Mouse (Mus musculus) intestine, embryonic 16.5 days (tissue): ENCODE measurements around the gene Neb. TPM values are rescaled to one million over a fixed set of nuclear protein-coding genes. Genes with fewer than 3 reads are reported as not detected.

Source experiments
- ATAC-seq: fragments of 200-750 bp; cut with Nextera tagmentation; 2 replicates; pipeline ENCODE4 v1.8.0; 2017; ENCODE audit warnings: moderate TSS enrichment, moderate library complexity
- H3K27ac ChIP-seq: fragments of 300-500 bp; sonication (generic); 2 replicates; pipeline ENCODE4 v1.5.1; 2014; ENCODE audit warnings: mild to moderate bottlenecking, low read length
- H3K27me3 ChIP-seq: fragments of 300-500 bp; sonication (generic); replicated peaks from 2 replicates; pipeline ENCODE4 v1.6.1; 2014; ENCODE audit warnings: low read length, control low read depth, mixed read lengths; ENCODE audit not compliant: control insufficient read depth, insufficient read depth
- H3K36me3 ChIP-seq: fragments of 300-500 bp; sonication (generic); 2 replicates; pipeline ENCODE4 v1.6.1; 2014; ENCODE audit warnings: low read length, control low read depth; ENCODE audit not compliant: control insufficient read depth, insufficient read depth
- H3K4me1 ChIP-seq: fragments of 300-500 bp; sonication (generic); 2 replicates; pipeline ENCODE4 v1.6.1; 2014; ENCODE audit warnings: low read length, control low read depth, mixed read lengths; ENCODE audit not compliant: control insufficient read depth, insufficient read depth
- H3K4me2 ChIP-seq: fragments of 300-500 bp; sonication (generic); 2 replicates; pipeline ENCODE4 v1.6.1; 2014; ENCODE audit warnings: low read depth, low read length, control low read depth
- H3K4me3 ChIP-seq: fragments of 300-500 bp; sonication (generic); 2 replicates; pipeline ENCODE4 v1.5.1; 2014; ENCODE audit warnings: mild to moderate bottlenecking, low read length
- H3K9ac ChIP-seq: fragments of 300-500 bp; sonication (generic); 2 replicates; pipeline ENCODE4 v1.6.1; 2014; ENCODE audit warnings: low read depth, low read length
- H3K9me3 ChIP-seq: fragments of 300-500 bp; sonication (generic); 2 replicates; pipeline ENCODE4 v1.6.1; 2016; ENCODE audit warnings: low read length, control low read depth; ENCODE audit not compliant: control insufficient read depth
- WGBS: fragments of 180-500 bp; shearing (Covaris S2); extraction: QIAGEN DNeasy Blood & Tissue Kit; methylation state at CpG from one replicate; pipeline ENCODE4 v1.1.7; 2014; 5-methylcytosine and 5-hydroxymethylcytosine counted together
- polyA plus RNA-seq: library from polyadenylated mRNA; unstranded; fragments of >200 nt; fragmentation: Nextera tagmentation; extraction: Ambion mirVana; gene quantifications from 2 replicates; pipeline ENCODE4 v1.2.1, GENCODE M21; 2015

The Neb gene
- polyA plus RNA-seq, 1 experiment from 2014 or later, result 0.40 TPM

GRCm38 (mm10) chr2:52242691-52243090 is 135.6 kb downstream of the Neb start:
- no peaks in the 10 kb centered on the region for H3K4me1 ChIP-seq
- H3K27ac ChIP-seq, result no peak overlapping the region
- no peak overlapping the region for H3K4me3 ChIP-seq
- WGBS, result 89% methylated on average over 1 of the region's 1 CpGs
- ATAC-seq, result no peak
- no peaks in the 10 kb centered on the region for H3K9me3 ChIP-seq
- no peak overlapping the region for H3K9ac ChIP-seq
- H3K36me3 ChIP-seq, result no peaks in the 10 kb centered on the region
- H3K27me3 ChIP-seq, result no peaks in the 10 kb centered on the region
- H3K4me2 ChIP-seq, result no peak overlapping the region

- Histone ChIP-seq H3K9ac (no peak overlapping the region), H3K4me3 (no peak overlapping the region), H3K36me3 (no peaks in the 10 kb centered on the region), H3K4me1 (no peaks in the 10 kb centered on the region), H3K9me3 (no peaks in the 10 kb centered on the region), H3K27me3 (no peaks in the 10 kb centered on the region), H3K27ac (no peak overlapping the region), H3K4me2 (no peak overlapping the region)
- ATAC-seq, result peak; percentile 79
- WGBS, result 39% methylated on average over 5 of the region's 5 CpGs
These were observed 140.4 kb downstream of the Neb start for GRCm38 (mm10) chr2:52237892-52238291.

GRCm38 (mm10) chr2:52227584-52227983 is 150.7 kb downstream of the Neb start:
- Histone ChIP-seq H3K36me3 (no peaks in the 10 kb centered on the region), H3K9me3 (no peaks in the 10 kb centered on the region), H3K4me1 (no peaks in the 10 kb centered on the region), H3K4me3 (no peak overlapping the region), H3K27me3 (no peaks in the 10 kb centered on the region), H3K9ac (no peak overlapping the region), H3K27ac (no peak overlapping the region), H3K4me2 (no peak overlapping the region)
- ATAC-seq, result no peak
- WGBS, result 50% methylated on average over 3 of the region's 3 CpGs

- Histone ChIP-seq H3K4me1 (no peaks in the 10 kb centered on the region), H3K9me3 (no peaks in the 10 kb centered on the region), H3K27me3 (no peaks in the 10 kb centered on the region), H3K4me3 (no peak overlapping the region), H3K4me2 (no peak overlapping the region), H3K36me3 (no peaks in the 10 kb centered on the region), H3K27ac (no peak overlapping the region), H3K9ac (no peak overlapping the region)
- no peak for ATAC-seq
- WGBS, result 79% methylated on average over 5 of the region's 5 CpGs
These were observed 153.9 kb downstream of the Neb start for GRCm38 (mm10) chr2:52224366-52224765.

- Histone ChIP-seq H3K4me1 (no peaks in the 10 kb centered on the region), H3K9ac (no peak overlapping the region), H3K9me3 (no peaks in the 10 kb centered on the region), H3K27ac (no peak overlapping the region), H3K4me3 (no peak overlapping the region), H3K4me2 (no peak overlapping the region), H3K27me3 (no peaks in the 10 kb centered on the region), H3K36me3 (no peaks in the 10 kb centered on the region)
- WGBS, result 54% methylated on average over 8 of the region's 8 CpGs
- no peak for ATAC-seq
These were observed 158.2 kb downstream of the Neb start for GRCm38 (mm10) chr2:52220074-52220473.

- Histone ChIP-seq H3K27ac (no peak overlapping the region), H3K27me3 (no peaks in the 10 kb centered on the region), H3K36me3 (no peaks in the 10 kb centered on the region), H3K4me3 (no peak overlapping the region), H3K4me1 (0 out of 2 replicates have a peak, but pooled peaks cover 2% of the 10 kb centered on the region), H3K9ac (no peak overlapping the region), H3K9me3 (no peaks in the 10 kb centered on the region), H3K4me2 (no peak overlapping the region)
- WGBS, result 88% methylated on average over 8 of the region's 8 CpGs
- no peak for ATAC-seq
These were observed 162.3 kb downstream of the Neb start for GRCm38 (mm10) chr2:52215945-52216344.

GRCm38 (mm10) chr2:52212561-52212961 is 165.7 kb downstream of the Neb start:
- Histone ChIP-seq H3K9me3 (no peaks in the 10 kb centered on the region), H3K36me3 (no peaks in the 10 kb centered on the region), H3K9ac (no peak overlapping the region), H3K27ac (no peak overlapping the region), H3K4me2 (no peak overlapping the region), H3K4me1 (0 out of 2 replicates have a peak, but pooled peaks cover 2% of the 10 kb centered on the region), H3K27me3 (no peaks in the 10 kb centered on the region), H3K4me3 (no peak overlapping the region)
- ATAC-seq, result no peak
- 87% methylated on average over 11 of the region's 11 CpGs for WGBS

- Histone ChIP-seq H3K9me3 (no peaks in the 10 kb centered on the region), H3K36me3 (no peaks in the 10 kb centered on the region), H3K4me3 (no peak overlapping the region), H3K27me3 (no peaks in the 10 kb centered on the region), H3K9ac (no peak overlapping the region), H3K4me1 (0 out of 2 replicates have a peak, but pooled peaks cover 2% of the 10 kb centered on the region), H3K4me2 (no peak overlapping the region), H3K27ac (no peak overlapping the region)
- WGBS, result 56% methylated on average over 5 of the region's 5 CpGs
- ATAC-seq, result no peak
These were observed 166.8 kb downstream of the Neb start for GRCm38 (mm10) chr2:52211358-52211899.

- Histone ChIP-seq H3K4me2 (no peak overlapping the region), H3K4me1 (0 out of 2 replicates have a peak, but pooled peaks cover 2% of the 10 kb centered on the region), H3K27me3 (no peaks in the 10 kb centered on the region), H3K27ac (no peak overlapping the region), H3K9me3 (no peaks in the 10 kb centered on the region), H3K4me3 (no peak overlapping the region), H3K9ac (no peak overlapping the region), H3K36me3 (no peaks in the 10 kb centered on the region)
- 90% methylated on average over 7 of the region's 7 CpGs for WGBS
- no peak for ATAC-seq
These were observed 167.6 kb downstream of the Neb start for GRCm38 (mm10) chr2:52210685-52211084.

GRCm38 (mm10) chr2:52204992-52205391 is 173.3 kb downstream of the Neb start:
- 86% methylated on average over 4 of the region's 4 CpGs for WGBS
- no peaks in the 10 kb centered on the region for H3K9me3 ChIP-seq

More at GRCm38 (mm10) chr2:52204992-52205391, 173.3 kb downstream of the Neb start:
- no peaks in the 10 kb centered on the region for H3K4me1 ChIP-seq
- H3K27me3 ChIP-seq, result no peaks in the 10 kb centered on the region
- no peak overlapping the region for H3K4me2 ChIP-seq
- H3K27ac ChIP-seq, result no peak overlapping the region
- H3K9ac ChIP-seq, result no peak overlapping the region
- H3K36me3 ChIP-seq, result no peaks in the 10 kb centered on the region
- H3K4me3 ChIP-seq, result no peak overlapping the region
- no peak for ATAC-seq
